Mouse (Mus musculus) E14TG2a.4 (cell line): Measurements from ENCODE around the gene Cenpl.

ENCODE experiments used
- CTCF ChIP-seq: conservative IDR thresholded peaks from 2 replicates; pipeline ENCODE4 v1.5.1; 2014; ENCODE audit warnings: low read length
- NANOG ChIP-seq: IDR thresholded peaks from 2 replicates; pipeline ENCODE4 v1.6.1; 2014; ENCODE audit warnings: borderline replicate concordance, low read length, mixed read lengths

- TF ChIP-seq CTCF (no peak), NANOG (no peak)
Observed at GRCm38 (mm10) chr1:161063351-161063750, 7.2 kb upstream of the Cenpl start.
